Mouse (Mus musculus) layer of hippocampus, adult 18-20 months (tissue): ENCODE results near the gene Sh3tc1. TPM values are rescaled to one million over a fixed set of nuclear protein-coding genes. Genes with fewer than 3 reads are reported as not detected.

ENCODE experiments used
- DNase-seq, 2 experiments: peaks; one replicate each; pipeline ENCODE4 v3.0.0; 2022; ENCODE audit warnings: low spot score in 2 of 2
- long read RNA-seq: library from polyadenylated mRNA; stranded (forward); transcript quantifications from one replicate; pipeline ENCODE4 v2.0.0, GENCODE M21; 2021
- total RNA-seq, 2 experiments: library from RNA; stranded (reverse); gene quantifications; 2 replicates each; pipeline ENCODE4 v1.2.3; 2021

Sh3tc1 gene
- 1 to 10 TPM; 1.5 to 2.6 TPM for total RNA-seq
- long read RNA-seq, full-length matches to known transcripts = 3 of 4 reads
- long read RNA-seq, partial matches to known transcripts = 0 of 4 reads
- long read RNA-seq, other reads (novel, unspliced or antisense) = 1 of 4 reads

GRCm38 (mm10) chr5:35739536-35740278, at the start of gene Sh3tc1:
Gene Sh3tc1 (minus strand): TSS chr5:35739987.
- DNase-seq = no peak

DNA sequence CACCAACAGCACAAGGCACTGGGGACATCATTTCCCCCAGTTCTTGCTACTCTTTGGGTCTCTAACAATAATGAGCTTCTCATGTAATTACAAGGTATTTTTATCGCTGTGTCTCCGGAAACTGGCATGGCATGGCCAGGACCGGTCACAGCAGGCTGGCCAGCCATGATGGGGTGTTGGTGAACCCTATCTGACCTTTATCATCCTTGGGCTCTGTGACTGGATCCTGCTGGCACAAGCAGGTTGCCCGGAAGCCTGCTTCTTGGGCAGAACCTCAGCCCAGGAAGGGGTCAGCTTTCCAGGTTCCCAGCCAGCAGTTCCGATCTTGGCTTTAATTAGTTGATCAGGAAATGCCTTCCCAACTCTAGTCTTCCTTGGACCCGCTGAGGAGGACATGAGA, 48.9 kb upstream of the Sh3tc1 start:
- DNase-seq = no peak

DNA sequence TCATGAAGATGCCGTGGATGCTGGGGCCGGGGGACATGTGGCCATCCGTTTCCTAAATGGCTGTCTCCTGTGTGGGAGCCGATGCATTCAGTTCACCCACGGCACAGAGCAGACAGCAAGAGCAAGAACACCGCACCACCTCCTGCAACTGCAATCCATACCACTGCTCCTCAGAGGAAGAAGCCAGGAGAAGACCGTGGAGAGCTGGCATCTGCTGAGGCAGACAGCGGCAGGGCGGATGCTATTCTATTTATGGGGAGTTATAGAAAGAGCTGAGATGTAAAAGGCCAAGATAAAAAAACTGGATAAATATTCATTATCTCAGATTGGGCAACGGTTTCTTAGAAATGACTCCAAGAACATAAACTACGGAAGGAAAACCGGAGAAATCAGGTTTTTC, 48.1 kb upstream of the Sh3tc1 start:
- peak in 1 of 2 experiments; percentile 28 for DNase-seq

DNA sequence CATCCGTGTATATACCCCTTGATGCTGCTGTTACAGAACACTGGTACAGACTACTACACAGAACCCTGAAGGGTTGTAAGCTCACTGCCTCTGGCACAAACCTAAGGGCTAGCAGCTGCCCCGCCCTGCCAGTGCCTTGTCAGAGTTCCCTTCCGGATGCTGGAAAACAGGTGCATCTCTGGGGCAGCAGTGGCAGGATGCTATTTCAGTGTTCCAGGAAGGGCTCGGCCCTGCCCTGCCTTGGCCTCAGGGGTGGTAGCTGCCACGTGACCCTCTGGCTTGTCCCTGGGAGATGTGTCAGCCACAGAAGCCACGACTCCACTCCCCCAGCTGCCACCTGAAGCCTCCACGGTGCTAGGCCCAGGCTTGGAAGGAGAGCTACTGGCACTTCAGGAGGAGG, 46.1 kb upstream of the Sh3tc1 start:
- DNase-seq = no peak

DNA sequence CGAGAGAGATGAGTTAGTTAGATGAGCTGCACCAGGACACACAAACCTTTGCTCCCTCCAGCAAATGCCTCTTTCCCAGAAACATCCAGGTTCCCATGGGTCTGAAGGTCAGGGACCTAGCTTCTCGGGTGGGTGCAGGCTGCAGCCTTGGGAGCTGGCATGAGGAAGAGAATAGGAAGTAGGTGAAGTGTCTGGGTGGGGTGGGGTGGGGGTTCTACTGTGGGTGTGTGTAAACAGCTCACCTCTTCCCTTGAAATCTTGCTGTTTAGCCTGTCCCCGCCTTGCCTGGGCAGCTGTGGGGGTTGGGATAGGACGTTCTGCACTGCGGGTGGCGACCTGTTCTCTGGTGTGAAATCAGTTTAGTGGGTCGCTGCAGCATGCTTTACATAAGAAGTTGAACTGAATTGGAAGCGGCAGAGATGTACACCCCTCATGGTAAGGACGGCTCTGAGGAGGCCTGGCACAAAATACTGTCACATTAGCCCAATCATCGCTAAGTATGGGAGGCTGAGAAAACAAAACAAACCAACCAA, 42.9 kb upstream of the Sh3tc1 start:
- no peak for DNase-seq

DNA sequence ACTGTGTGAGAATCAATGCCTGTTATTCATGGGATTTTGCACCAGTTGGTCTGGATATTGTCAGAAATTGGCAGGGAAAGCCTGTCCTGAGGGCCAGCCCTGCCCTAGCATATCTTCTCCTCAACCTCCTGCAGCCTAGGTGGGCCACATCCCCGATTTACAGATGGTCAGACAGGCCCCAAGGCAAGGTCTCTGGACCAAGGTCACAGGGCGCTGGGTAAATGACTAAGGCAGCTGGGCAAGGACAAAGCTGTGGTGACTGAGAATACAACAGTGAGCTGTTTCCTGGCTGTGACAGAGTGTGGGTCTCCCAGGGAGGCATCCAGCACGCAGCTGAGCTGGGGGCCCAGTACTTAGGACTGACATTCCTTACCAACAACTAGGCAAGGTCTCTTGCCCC, 41.3 kb upstream of the Sh3tc1 start:
- DNase-seq = no peak

GRCm38 (mm10) chr5:35774137-35774424, 34.3 kb upstream of the Sh3tc1 start:
- no peak for DNase-seq

DNA sequence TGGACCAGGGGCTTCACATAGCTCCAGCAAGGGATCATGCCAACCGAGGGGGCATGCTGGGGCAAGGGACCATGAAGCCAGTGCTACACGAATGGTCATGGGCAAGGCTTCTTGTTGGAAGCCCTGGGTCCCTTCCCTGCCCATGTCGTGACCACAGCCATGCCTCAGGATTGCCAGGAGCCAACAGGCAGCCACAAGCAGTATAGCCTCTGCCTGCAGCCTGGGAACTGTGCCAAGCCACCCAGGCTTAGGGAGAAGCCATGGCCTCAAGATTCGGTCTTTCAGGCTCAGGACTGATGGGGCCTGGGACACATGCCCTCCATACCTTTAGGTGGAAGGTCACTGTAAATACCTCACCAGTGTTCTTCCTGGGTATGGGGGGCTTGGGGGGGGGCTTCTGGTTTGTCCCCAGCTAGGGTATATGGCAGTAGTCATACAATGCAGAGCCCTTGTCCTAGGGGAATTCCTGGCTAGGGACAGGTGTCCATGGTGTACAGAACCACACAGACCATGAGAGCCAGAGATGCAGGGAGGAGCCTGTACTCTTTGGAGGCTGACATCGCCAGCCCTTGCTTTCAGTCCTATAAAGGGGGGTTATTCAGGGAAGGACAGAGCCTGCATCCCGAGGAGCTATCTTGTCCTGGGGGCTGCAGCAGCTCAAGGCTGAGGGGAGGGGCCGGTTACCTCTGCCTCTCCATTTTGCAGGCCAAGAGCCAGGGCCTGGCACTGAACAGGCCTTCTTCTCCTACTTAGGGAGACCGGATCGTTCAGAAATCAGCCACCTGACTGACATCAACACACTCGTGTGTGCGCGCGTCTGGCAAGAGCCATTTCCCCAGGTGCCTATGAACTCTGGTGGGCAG, 33.7 kb upstream of the Sh3tc1 start:
- DNase-seq = no peak

DNA sequence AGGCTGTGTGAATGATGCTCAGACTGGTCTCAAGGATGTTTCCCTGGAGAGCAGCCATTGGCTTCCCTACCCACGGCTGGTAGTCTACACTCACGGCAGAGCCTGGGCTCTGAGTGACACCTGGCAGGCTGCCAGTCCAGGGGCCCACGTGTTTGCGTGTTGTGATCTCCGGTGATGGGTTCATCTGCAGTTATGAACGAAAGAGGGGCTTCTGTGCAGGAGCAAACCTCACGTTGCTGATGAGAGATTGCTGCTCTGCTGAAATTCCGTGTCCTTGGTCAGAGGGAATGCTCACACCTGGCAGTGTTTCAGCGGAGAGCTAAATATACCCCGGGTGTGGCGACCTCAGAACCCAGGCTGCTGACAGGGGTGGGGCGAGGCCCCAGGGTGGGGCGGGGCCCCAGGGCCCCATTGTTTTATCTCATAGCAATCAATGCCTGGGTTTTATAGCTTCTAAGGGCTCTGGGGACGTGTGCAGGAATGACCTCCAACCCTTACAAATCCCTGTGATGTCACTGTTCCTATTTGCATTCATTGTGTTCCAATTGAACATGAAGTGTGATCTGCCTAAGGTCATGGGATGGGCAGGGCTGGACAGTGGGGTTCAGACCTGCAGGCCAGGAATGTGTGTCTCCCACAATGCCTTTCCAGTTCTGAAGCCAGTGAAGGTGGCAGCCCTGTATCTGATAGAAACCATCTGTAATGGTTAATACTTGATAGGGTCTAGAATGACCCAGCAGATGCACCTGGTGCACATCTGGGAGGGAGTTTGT, 31.3 kb upstream of the Sh3tc1 start:
- no peak for DNase-seq

GRCm38 (mm10) chr5:35770246-35770645, 30.5 kb upstream of the Sh3tc1 start:
- DNase-seq = no peak

DNA sequence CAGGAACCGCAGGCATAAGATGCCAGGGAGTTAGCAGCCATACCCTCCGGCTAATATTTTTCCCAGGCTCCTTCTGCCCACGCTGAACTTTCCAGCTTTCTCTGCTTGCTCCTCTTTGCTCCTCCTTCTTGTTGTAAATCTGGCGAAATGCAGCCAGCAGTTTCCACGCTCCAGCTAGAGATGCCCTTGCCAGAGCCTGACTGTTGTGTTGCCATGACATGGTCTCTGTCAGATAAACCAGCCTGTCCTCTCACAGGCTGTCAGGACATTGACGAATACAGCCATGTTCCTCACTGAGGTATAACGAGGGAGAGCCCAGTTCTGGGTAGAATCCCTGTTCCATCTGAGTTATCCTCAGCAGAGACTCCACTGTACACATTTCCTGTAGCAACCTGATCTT, 29.2 kb upstream of the Sh3tc1 start:
- no peak for DNase-seq

GRCm38 (mm10) chr5:35768525-35768924, 28.7 kb upstream of the Sh3tc1 start:
- DNase-seq = no peak

DNA sequence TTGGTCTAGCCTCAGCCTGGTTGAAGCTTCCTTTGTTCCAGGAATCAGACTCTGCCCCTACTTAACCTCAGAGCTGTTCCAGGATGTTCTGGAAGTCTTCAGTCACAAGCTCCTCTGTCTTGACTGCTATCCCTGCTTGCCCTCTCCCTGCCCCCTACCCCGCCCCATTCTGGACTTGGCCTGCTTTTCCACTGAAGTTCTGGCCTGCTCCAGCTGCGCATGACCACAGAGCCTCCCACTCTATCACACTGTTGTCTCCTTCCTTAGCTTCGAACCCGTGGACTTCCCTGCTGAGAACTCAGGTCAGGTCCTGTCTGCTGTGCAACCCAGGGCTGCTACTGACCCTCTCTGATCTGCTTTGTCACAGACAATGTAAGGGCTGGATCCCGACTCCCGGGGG, 26.1 kb upstream of the Sh3tc1 start:
- DNase-seq = no peak

- no peak for DNase-seq
These were observed 23.1 kb upstream of the Sh3tc1 start for GRCm38 (mm10) chr5:35762850-35763249.

DNA sequence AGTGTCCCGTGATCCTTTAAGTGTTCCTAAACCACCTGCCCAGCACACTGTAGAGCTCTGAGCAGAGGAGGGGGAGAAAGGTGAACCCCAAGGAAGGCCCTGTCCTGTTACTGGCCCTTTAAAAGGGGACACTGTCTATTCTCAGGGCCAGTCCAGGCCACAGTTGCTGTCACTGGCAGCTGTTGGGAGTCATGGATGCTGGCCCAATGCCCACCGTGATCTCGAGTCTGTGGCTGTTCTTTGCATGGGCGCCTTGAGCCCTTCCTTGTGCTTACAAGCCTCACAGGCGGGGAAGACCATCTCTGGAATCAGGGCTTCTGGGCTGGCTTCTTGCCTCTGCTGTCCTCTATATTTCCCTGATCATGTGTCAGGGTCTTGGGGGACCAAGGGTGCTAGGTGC, 22.6 kb upstream of the Sh3tc1 start:
- no peak for DNase-seq

DNA sequence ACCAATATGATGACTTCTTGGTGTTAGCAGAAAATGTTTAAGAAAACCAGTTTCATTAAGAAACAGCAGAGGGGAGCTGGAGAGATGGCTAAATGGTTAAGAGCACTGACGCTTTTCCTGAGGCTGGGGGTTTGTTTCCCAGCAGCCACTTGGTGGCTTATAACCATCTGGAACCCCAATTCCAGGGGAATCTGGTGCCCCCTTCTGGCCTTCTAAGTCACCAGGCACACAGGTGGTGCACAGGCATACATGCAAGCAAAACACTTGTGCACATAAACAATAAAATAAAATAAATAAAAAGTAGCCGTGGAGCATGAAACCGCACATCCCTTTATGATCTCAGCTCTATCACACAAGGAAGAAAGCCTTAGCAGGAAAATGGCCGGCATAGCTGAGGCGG, 21.5 kb upstream of the Sh3tc1 start:
- DNase-seq = no peak

- peak; percentile 63 to 69 for DNase-seq
These were observed 18.6 kb upstream of the Sh3tc1 start for GRCm38 (mm10) chr5:35758081-35759053.

DNA sequence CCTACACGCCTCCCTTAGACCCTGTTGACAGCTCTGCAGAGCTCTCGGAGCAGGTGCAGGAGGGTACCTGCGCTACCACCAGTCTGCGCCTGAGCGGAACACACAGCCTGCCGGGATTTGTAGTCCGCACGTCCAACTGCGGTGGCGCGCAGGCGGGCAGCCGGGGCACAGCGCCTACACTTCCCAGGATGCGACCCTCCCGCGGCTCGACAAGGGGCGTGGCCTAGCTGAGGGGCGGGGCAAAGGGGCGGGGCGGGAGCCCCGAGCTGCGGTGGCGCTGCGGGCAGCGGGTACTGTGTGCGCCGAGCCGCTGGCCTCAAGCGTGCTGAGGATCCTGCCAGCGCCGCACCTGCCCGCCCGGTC, 17.8 kb upstream of the Sh3tc1 start, which contains the start of gene Ablim2:
TSS of gene Ablim2 (plus strand) at position 242 of the 363 bp plus-strand sequence.
- DNase-seq = peak; percentile 97

- peak; percentile 81 to 85 for DNase-seq
These were observed 17.3 kb upstream of the Sh3tc1 start for GRCm38 (mm10) chr5:35756997-35757638.

- no peak for DNase-seq
These were observed 16.2 kb upstream of the Sh3tc1 start for GRCm38 (mm10) chr5:35756020-35756419.
